Mouse (Mus musculus) myocyte (in vitro differentiated cells): ENCODE measurements around the gene Dcakd.

ENCODE experiments used
- CEBPB ChIP-seq: IDR thresholded peaks from 2 replicates; pipeline ENCODE4 v1.6.1; 2011; ENCODE audit warnings: mild to moderate bottlenecking, moderate library complexity; ENCODE audit not compliant: poor library complexity, insufficient read depth, severe bottlenecking
- MAX ChIP-seq: IDR thresholded peaks from one replicate; pipeline ENCODE4 v1.6.1; 2011; ENCODE audit warnings: low read depth, mild to moderate bottlenecking, control low read depth
- MYOD1 ChIP-seq, 3 experiments: IDR thresholded peaks; one replicate each; pipeline ENCODE4 v1.6.1; 2011; ENCODE audit warnings: control low read depth in 2 of 3, low read depth in 2 of 3, mild to moderate bottlenecking in 2 of 3, moderate library complexity in 1 of 3; ENCODE audit not compliant: insufficient read length in 2 of 3, control insufficient read depth in 1 of 3
- POLR2A ChIP-seq: IDR thresholded peaks from one replicate; pipeline ENCODE4 v1.6.1; 2011; ENCODE audit warnings: low read depth, mild to moderate bottlenecking, control low read depth, moderate library complexity; ENCODE audit not compliant: insufficient read length
- TCF12 ChIP-seq: IDR thresholded peaks from one replicate; pipeline ENCODE4 v1.6.1; 2011; ENCODE audit warnings: mild to moderate bottlenecking, control low read depth; ENCODE audit not compliant: poor library complexity, insufficient read depth, severe bottlenecking

DNA sequence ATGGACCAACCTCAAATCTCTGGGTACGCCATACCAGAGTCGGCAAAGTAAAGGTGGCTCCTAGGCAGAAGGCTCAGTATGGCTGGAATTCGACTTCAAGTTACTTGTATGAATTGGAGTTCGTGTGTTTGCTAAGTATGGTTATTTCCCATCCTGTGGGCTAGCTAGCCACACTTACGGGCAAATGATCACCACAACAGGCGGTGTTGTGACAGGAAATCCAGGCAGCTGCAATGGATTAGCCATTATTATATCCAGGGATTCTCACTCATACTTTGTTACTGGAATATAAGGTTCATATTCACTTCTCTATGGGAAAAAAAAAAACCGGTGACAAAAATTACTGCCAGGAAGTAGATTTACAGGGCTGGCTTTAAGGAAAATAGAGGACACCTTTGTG lies 8.8 kb downstream of the Dcakd start:
- no peak for TF ChIP-seq POLR2A
- TF ChIP-seq MAX, result no peak
- TF ChIP-seq TCF12, result no peak
- TF ChIP-seq CEBPB, result no peak
- peak in 1 of 3 experiments; percentile 58 for TF ChIP-seq MYOD1 (IDR thresholded peaks at IDR 0.05; ENCODE audit: control insufficient read depth in 1 of 3, insufficient read length in 2 of 3, low read depth in 2 of 3)
